Mouse (Mus musculus): ENCODE data around the gene Ugt1a8.

- TF ChIP-seq CTCF (conservative IDR thresholded peaks at IDR 0.05; ENCODE audit: insufficient read depth, insufficient read length, low read depth, low read length) (no peak), POLR2A (IDR thresholded peaks at IDR 0.05; ENCODE audit: low read depth, low read length) (no peak)
Measured at GRCm38 (mm10) chr1:88267489-88267888, 179.9 kb downstream of the Ugt1a8 start.
